Mouse (Mus musculus) hindbrain, embryonic 16.5 days (tissue): Measurements from ENCODE around the gene Stk32c. TPM values are rescaled to one million over a fixed set of nuclear protein-coding genes. Genes with fewer than 3 reads are reported as not detected.

Experiments
- ATAC-seq: fragments of 200-750 bp; cut with Nextera tagmentation; 2 replicates; pipeline ENCODE4 v1.8.0; 2017; ENCODE audit warnings: moderate TSS enrichment, moderate library complexity
- H3K27ac ChIP-seq: fragments of 300-500 bp; sonication (generic); 2 replicates; pipeline ENCODE4 v1.5.1; 2014; ENCODE audit warnings: low read depth, mild to moderate bottlenecking, control low read depth, low read length, moderate library complexity
- H3K27me3 ChIP-seq: fragments of 300-500 bp; sonication (generic); replicated peaks from 2 replicates; pipeline ENCODE4 v1.6.1; 2014; ENCODE audit warnings: low read length; ENCODE audit not compliant: control insufficient read depth, insufficient read depth
- H3K36me3 ChIP-seq: fragments of 300-500 bp; sonication (generic); 2 replicates; pipeline ENCODE4 v1.6.1; 2014; ENCODE audit warnings: mild to moderate bottlenecking, low read length, moderate library complexity, mixed read lengths; ENCODE audit not compliant: control insufficient read depth, insufficient read depth
- H3K4me1 ChIP-seq: fragments of 300-500 bp; sonication (generic); 2 replicates; pipeline ENCODE4 v1.6.1; 2014; ENCODE audit warnings: low read depth, low read length; ENCODE audit not compliant: control insufficient read depth, insufficient read depth
- H3K4me2 ChIP-seq: fragments of 300-500 bp; sonication (generic); 2 replicates; pipeline ENCODE4 v1.6.1; 2014; ENCODE audit warnings: mild to moderate bottlenecking, low read length, control low read depth, moderate library complexity
- H3K4me3 ChIP-seq: fragments of 300-500 bp; sonication (generic); 2 replicates; pipeline ENCODE4 v1.5.1; 2014; ENCODE audit warnings: mild to moderate bottlenecking, low read length, control low read depth, moderate library complexity
- H3K9ac ChIP-seq: fragments of 300-500 bp; sonication (generic); 2 replicates; pipeline ENCODE4 v1.6.1; 2014; ENCODE audit warnings: low read depth, mild to moderate bottlenecking, control low read depth, low read length, moderate library complexity
- H3K9me3 ChIP-seq: fragments of 300-500 bp; sonication (generic); 2 replicates; pipeline ENCODE4 v1.6.1; 2014; ENCODE audit warnings: mild to moderate bottlenecking, low read length, moderate library complexity; ENCODE audit not compliant: control insufficient read depth
- WGBS: fragments of 180-500 bp; shearing (Covaris S2); extraction: QIAGEN DNeasy Blood & Tissue Kit; methylation state at CpG from one replicate; pipeline ENCODE4 v1.1.7; 2014; 5-methylcytosine and 5-hydroxymethylcytosine counted together
- polyA plus RNA-seq: library from polyadenylated mRNA; unstranded; fragments of >200 nt; fragmentation: Nextera tagmentation; extraction: Ambion mirVana; gene quantifications from 2 replicates; pipeline ENCODE4 v1.2.1, GENCODE M21; 2015

Stk32c gene
- polyA plus RNA-seq, 1 experiment from 2014 or later: 3.0 TPM

GRCm38 (mm10) chr7:139080714-139081113 lies 132.4 kb downstream of the Stk32c start:
- H3K9me3 ChIP-seq: no peaks in the 10 kb centered on the region
- no peak for ATAC-seq
- no peak overlapping the region for H3K9ac ChIP-seq
- no peaks in the 10 kb centered on the region for H3K36me3 ChIP-seq
- no peak overlapping the region for H3K4me3 ChIP-seq
- no peaks in the 10 kb centered on the region for H3K27me3 ChIP-seq
- no peak overlapping the region for H3K4me2 ChIP-seq
- peaks cover 17% of the 10 kb centered on the region for H3K4me1 ChIP-seq
- 68% methylated on average over 4 of the region's 4 CpGs for WGBS
- no peak overlapping the region for H3K27ac ChIP-seq

DNA sequence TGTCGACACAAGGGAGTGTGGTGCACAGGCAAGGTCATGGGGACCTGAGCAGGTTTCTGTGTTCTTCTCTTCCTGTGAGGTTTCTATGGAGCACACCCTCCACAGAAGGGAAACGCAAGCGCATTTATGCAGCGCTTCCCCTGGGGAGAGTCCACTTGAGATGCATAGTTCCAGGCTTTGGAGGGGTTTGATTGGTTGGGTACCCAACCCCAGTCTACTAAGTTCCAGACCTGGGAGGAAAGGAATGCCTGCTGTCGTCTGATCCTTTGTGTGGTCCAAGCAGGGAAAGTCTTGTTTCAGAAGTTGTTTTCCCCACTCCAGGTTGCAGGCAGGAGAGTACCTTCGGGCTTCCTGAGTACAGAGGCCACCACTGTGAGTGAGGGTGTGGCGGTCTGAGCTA lies 134.0 kb downstream of the Stk32c start:
- Histone ChIP-seq H3K4me1 (peaks cover 29% of the 10 kb centered on the region), H3K36me3 (no peaks in the 10 kb centered on the region), H3K9me3 (no peaks in the 10 kb centered on the region), H3K9ac (no peak overlapping the region), H3K27me3 (no peaks in the 10 kb centered on the region), H3K27ac (no peak overlapping the region), H3K4me3 (no peak overlapping the region), H3K4me2 (no peak overlapping the region)
- 66% methylated on average over 7 of the region's 7 CpGs for WGBS
- no peak for ATAC-seq

- H3K9ac ChIP-seq: no peak overlapping the region
- no peaks in the 10 kb centered on the region for H3K27me3 ChIP-seq
- no peaks in the 10 kb centered on the region for H3K36me3 ChIP-seq
- peak; percentile 28; the same call in 1 of the 2 replicates for ATAC-seq
- no peaks in the 10 kb centered on the region for H3K9me3 ChIP-seq
- H3K4me3 ChIP-seq: no peak overlapping the region
- peaks cover 29% of the 10 kb centered on the region for H3K4me1 ChIP-seq
- H3K27ac ChIP-seq: peak overlapping the region; percentile 45
- no peak overlapping the region for H3K4me2 ChIP-seq
- 28% methylated on average over 6 of the region's 6 CpGs for WGBS
Measured at GRCm38 (mm10) chr7:139078181-139078580, 134.9 kb downstream of the Stk32c start.

GRCm38 (mm10) chr7:139077283-139077682 lies 135.8 kb downstream of the Stk32c start:
- Histone ChIP-seq H3K27me3 (no peaks in the 10 kb centered on the region), H3K4me3 (no peak overlapping the region), H3K27ac (peak overlapping the region; percentile 45), H3K4me1 (peaks cover 29% of the 10 kb centered on the region), H3K9ac (no peak overlapping the region), H3K9me3 (no peaks in the 10 kb centered on the region), H3K4me2 (no peak overlapping the region), H3K36me3 (no peaks in the 10 kb centered on the region)
- peak; percentile 46; the same call in 1 of the 2 replicates for ATAC-seq
- 9% methylated on average over 7 of the region's 7 CpGs for WGBS

DNA sequence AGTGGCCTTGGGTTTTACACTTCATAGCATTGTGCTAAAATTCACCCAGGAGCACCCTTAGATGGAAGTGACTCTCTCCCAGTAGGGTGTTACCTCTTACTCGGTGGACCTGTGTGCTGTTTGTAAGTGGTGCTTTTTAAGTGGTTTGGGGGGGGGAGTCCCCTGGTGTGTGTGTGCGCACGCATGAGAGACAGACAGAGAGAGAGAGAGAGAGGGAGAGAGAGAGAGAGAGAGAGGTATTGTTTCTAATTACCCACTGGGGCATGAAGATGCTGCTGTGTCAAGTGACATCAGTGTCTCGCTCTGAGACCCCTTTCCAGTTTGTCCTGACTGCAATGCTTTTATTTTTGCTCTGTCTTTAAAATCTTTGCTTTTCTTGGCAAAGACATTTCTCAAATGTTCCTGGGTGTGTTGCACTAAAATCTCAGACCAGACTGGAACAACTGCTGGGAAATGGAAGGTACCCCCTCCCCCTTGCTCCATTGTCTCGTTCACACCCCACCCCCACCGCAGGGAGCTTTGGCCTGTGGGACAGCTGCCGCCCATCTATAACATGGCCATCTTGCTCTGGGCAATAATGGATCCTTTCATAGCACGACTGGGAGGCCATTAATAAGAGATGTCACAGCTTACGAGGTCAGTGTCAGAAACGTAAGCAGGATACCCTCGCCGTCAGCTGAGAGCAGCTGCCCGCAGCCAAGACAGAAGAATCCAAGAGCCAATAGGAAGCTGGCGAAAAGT lies 137.9 kb downstream of the Stk32c start:
- 18% methylated on average over 14 of the region's 14 CpGs for WGBS

DNA sequence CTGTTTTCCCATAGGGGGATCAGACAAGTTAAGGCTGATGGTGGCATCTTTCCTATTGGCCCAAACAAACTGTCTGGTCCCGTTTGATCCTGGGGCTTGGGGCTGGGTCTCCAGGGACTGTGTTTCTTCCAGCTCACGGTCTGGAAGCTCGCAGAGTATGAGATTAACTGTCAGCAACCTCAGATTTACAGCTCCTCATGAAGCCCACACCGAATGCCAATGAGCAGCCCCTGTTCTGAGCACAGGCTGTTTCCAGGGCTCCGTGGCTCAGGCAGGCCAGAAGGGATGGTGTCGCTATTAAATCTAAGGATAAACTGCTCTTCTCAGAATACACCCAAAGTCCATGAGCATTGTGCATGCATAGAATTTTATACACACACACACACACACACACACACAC lies 138.9 kb downstream of the Stk32c start:
- 0 out of 2 replicates have a peak, but pooled peaks have one; percentile 32 for ATAC-seq
- no peak overlapping the region for H3K9ac ChIP-seq
- H3K9me3 ChIP-seq: no peaks in the 10 kb centered on the region
- H3K36me3 ChIP-seq: no peaks in the 10 kb centered on the region
- H3K27me3 ChIP-seq: no peaks in the 10 kb centered on the region
- peaks cover 29% of the 10 kb centered on the region for H3K4me1 ChIP-seq
- WGBS: 17% methylated on average over 6 of the region's 6 CpGs
- no peak overlapping the region for H3K27ac ChIP-seq
- H3K4me2 ChIP-seq: no peak overlapping the region
- no peak overlapping the region for H3K4me3 ChIP-seq

More for the DNA sequence above, 137.9 kb downstream of the Stk32c start:
- Histone ChIP-seq H3K36me3 (no peaks in the 10 kb centered on the region), H3K9ac (no peak overlapping the region), H3K9me3 (no peaks in the 10 kb centered on the region), H3K4me1 (peaks cover 29% of the 10 kb centered on the region), H3K4me2 (no peak overlapping the region), H3K27ac (0 out of 2 replicates have a peak overlapping the region, but pooled peaks have one; percentile 50), H3K27me3 (no peaks in the 10 kb centered on the region), H3K4me3 (no peak overlapping the region)
- no peak for ATAC-seq

- no peaks in the 10 kb centered on the region for H3K9me3 ChIP-seq
- H3K27me3 ChIP-seq: no peaks in the 10 kb centered on the region
- H3K4me2 ChIP-seq: no peak overlapping the region
- no peaks in the 10 kb centered on the region for H3K4me1 ChIP-seq
- H3K9ac ChIP-seq: no peak overlapping the region
- no peaks in the 10 kb centered on the region for H3K36me3 ChIP-seq
- no peak overlapping the region for H3K27ac ChIP-seq
- peak; percentile 83 for ATAC-seq
- H3K4me3 ChIP-seq: no peak overlapping the region
- 0% methylated on average over 2 of the region's 2 CpGs for WGBS
Measured at GRCm38 (mm10) chr7:139068182-139068623, 144.9 kb downstream of the Stk32c start.

- no peak for ATAC-seq
- no peak overlapping the region for H3K4me2 ChIP-seq
- H3K4me1 ChIP-seq: no peaks in the 10 kb centered on the region
- no peaks in the 10 kb centered on the region for H3K9me3 ChIP-seq
- H3K36me3 ChIP-seq: no peaks in the 10 kb centered on the region
- no peak overlapping the region for H3K4me3 ChIP-seq
- 55% methylated on average over 4 of the region's 4 CpGs for WGBS
- H3K27me3 ChIP-seq: no peaks in the 10 kb centered on the region
- no peak overlapping the region for H3K9ac ChIP-seq
- no peak overlapping the region for H3K27ac ChIP-seq
Measured at GRCm38 (mm10) chr7:139063406-139063805, 149.7 kb downstream of the Stk32c start.
